Mouse (Mus musculus): ENCODE data around the gene Kif6. TPM values are rescaled to one million over a fixed set of nuclear protein-coding genes. Genes with fewer than 3 reads are reported as not detected.
A peak's percentile ranks its signal among the peaks of the same experiment; 100 is the strongest.

Gene Kif6
- polyA plus RNA-seq, 1 experiment from 2014 or later, result 1.9 TPM

- ATAC-seq (ENCODE audit: insufficient number of reproducible peaks, insufficient read depth, low FRiP score, low read depth), result no peak
- no peak overlapping the region for H3K9ac ChIP-seq (ENCODE audit: low read length)
- H3K4me2 ChIP-seq (ENCODE audit: low read length), result no peak overlapping the region
- no peak overlapping the region for H3K27ac ChIP-seq (replicated peaks in 1 of 2; ENCODE audit: control insufficient read depth in 1 of 2, insufficient read depth in 1 of 2, low read depth in 2 of 2, low read length in 2 of 2)
- H3K4me3 ChIP-seq (ENCODE audit: control insufficient read depth in 1 of 2, insufficient read depth in 1 of 2, low read depth in 1 of 2, low read length in 2 of 2), result no peak overlapping the region
- H3K36me3 ChIP-seq (ENCODE audit: control insufficient read depth, insufficient read depth, low read length), result no peaks in the 10 kb centered on the region
- H3K4me1 ChIP-seq (ENCODE audit: control insufficient read depth in 2 of 2, insufficient read depth in 2 of 2, low read length in 2 of 2), result no peaks in the 10 kb centered on the region
- H3K9me3 ChIP-seq (ENCODE audit: control insufficient read depth, low read length), result no peaks in the 10 kb centered on the region
- 63% methylated on average over 6 of the region's 6 CpGs for whole genome bisulfite sequencing
- H3K27me3 ChIP-seq (ENCODE audit: control insufficient read depth, insufficient read depth, low read length), result no peaks in the 10 kb centered on the region
Measured at GRCm38 (mm10) chr17:49942674-49943073, 327.7 kb downstream of the Kif6 start.

GRCm38 (mm10) chr17:49951491-49951855 is 336.5 kb downstream of the Kif6 start:
- Histone ChIP-seq H3K4me1 (ENCODE audit: control insufficient read depth in 2 of 2, insufficient read depth in 2 of 2, low read length in 2 of 2) (peaks cover 2 to 8% of the 10 kb centered on the region in 2 experiments; a peak in 3 of 4 replicates), H3K36me3 (ENCODE audit: control insufficient read depth, insufficient read depth, low read length) (no peaks in the 10 kb centered on the region), H3K9me3 (ENCODE audit: control insufficient read depth, low read length) (no peaks in the 10 kb centered on the region), H3K27ac (replicated peaks in 1 of 2; ENCODE audit: control insufficient read depth in 1 of 2, insufficient read depth in 1 of 2, low read depth in 2 of 2, low read length in 2 of 2) (peak overlapping the region in 1 of 2 experiments; percentile 74; a peak in 3 of 4 replicates), H3K27me3 (ENCODE audit: control insufficient read depth, insufficient read depth, low read length) (no peaks in the 10 kb centered on the region), H3K4me2 (ENCODE audit: low read length) (peak overlapping the region; percentile 60), H3K9ac (ENCODE audit: low read length) (peak overlapping the region; percentile 55; the same call in 1 of the 2 replicates), H3K4me3 (ENCODE audit: control insufficient read depth in 1 of 2, insufficient read depth in 1 of 2, low read depth in 1 of 2, low read length in 2 of 2) (peak overlapping the region in 1 of 2 experiments; percentile 24; a peak in 2 of 4 replicates)
- WGBS, result 6% methylated on average over 7 of the region's 7 CpGs
- no peak for ATAC-seq (ENCODE audit: insufficient number of reproducible peaks, insufficient read depth, low FRiP score, low read depth)

DNA sequence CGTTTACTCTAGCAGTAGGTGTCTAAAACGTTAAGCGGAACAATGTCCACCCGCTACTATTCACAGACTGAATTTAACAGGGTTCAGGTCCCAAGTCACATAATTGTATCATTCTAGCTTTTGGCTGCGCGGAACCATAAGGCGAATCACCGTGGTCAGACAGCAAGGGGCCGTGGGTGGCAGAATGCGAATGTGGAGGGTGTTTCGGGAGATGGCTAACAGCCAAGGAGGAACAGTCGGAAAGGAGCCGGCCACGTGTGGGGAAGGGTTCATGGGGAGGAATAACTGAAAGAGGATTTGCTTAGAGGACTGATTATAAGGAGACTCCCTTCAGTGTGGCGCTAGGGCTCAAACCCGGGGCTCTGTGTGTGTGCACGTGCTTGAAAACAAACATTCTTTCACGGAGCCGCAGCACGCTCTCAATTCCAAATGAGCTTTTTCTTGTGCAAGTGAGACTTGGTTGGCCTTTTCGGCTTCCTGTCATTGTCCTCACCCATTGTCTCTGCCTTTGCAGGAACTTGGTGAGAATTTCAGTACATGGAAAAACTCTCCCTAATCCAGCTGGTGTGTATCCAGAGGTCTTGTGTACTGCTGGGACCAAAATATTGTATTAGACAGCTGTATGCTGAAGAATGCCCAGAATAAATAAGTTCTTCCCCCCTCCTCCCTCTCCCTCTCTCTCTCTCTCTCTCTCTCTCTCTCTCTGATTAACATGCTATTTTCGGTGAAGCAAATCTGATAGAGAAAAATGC is 337.1 kb downstream of the Kif6 start:
- Histone ChIP-seq H3K4me1 (ENCODE audit: control insufficient read depth in 2 of 2, insufficient read depth in 2 of 2, low read length in 2 of 2) (peaks cover 2 to 8% of the 10 kb centered on the region in 2 experiments; a peak in 3 of 4 replicates), H3K4me3 (ENCODE audit: control insufficient read depth in 1 of 2, insufficient read depth in 1 of 2, low read depth in 1 of 2, low read length in 2 of 2) (peak overlapping the region; percentile 24 to 29), H3K27me3 (ENCODE audit: control insufficient read depth, insufficient read depth, low read length) (no peaks in the 10 kb centered on the region), H3K9ac (ENCODE audit: low read length) (peak overlapping the region; percentile 55), H3K36me3 (ENCODE audit: control insufficient read depth, insufficient read depth, low read length) (no peaks in the 10 kb centered on the region), H3K27ac (replicated peaks in 1 of 2; ENCODE audit: control insufficient read depth in 1 of 2, insufficient read depth in 1 of 2, low read depth in 2 of 2, low read length in 2 of 2) (peak overlapping the region; percentile 74 to 80), H3K9me3 (ENCODE audit: control insufficient read depth, low read length) (no peaks in the 10 kb centered on the region), H3K4me2 (ENCODE audit: low read length) (peak overlapping the region; percentile 60)
- 31% methylated on average over 22 of the region's 22 CpGs for WGBS
- no peak; the same call in 1 of the 2 replicates for ATAC-seq (ENCODE audit: insufficient number of reproducible peaks, insufficient read depth, low FRiP score, low read depth)

DNA sequence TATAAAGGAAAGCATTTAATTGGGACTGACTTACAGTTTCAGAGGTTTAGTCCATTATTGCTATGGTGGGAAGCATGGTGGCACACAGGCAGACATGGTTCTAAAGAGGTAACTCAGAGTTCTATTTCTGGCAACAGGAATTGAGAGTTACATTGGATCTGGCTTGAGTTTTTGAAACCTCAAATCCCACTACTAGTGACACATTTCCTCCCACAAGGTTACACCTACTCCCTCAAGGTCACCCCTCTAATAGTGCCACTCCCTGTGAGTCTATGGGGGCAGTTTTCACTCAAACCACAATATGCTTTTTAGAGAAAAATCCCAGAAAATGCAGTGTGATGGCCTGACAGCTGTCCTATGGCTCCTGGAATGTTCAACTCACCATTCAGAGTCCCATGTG is 344.1 kb downstream of the Kif6 start:
- Histone ChIP-seq H3K9ac (ENCODE audit: low read length) (no peak overlapping the region), H3K4me2 (ENCODE audit: low read length) (no peak overlapping the region), H3K27me3 (ENCODE audit: control insufficient read depth, insufficient read depth, low read length) (no peaks in the 10 kb centered on the region), H3K4me3 (ENCODE audit: control insufficient read depth in 1 of 2, insufficient read depth in 1 of 2, low read depth in 1 of 2, low read length in 2 of 2) (no peak overlapping the region), H3K36me3 (ENCODE audit: control insufficient read depth, insufficient read depth, low read length) (no peaks in the 10 kb centered on the region), H3K27ac (replicated peaks in 1 of 2; ENCODE audit: control insufficient read depth in 1 of 2, insufficient read depth in 1 of 2, low read depth in 2 of 2, low read length in 2 of 2) (no peak overlapping the region), H3K9me3 (ENCODE audit: control insufficient read depth, low read length) (0 out of 2 replicates have a peak, but pooled peaks cover 4% of the 10 kb centered on the region), H3K4me1 (ENCODE audit: control insufficient read depth in 2 of 2, insufficient read depth in 2 of 2, low read length in 2 of 2) (no peaks in the 10 kb centered on the region)
- ATAC-seq (ENCODE audit: insufficient number of reproducible peaks, insufficient read depth, low FRiP score, low read depth), result no peak

Other genes starting within 250 kb of the Kif6 start
- gene Mocs1, start 186.8 kb upstream of the Kif6 start, polyA plus RNA-seq (2014; fragmentation: Nextera tagmentation; extraction: Ambion mirVana), result 5.2 and 6.9 TPM in 2 replicates
- gene Daam2, start 50.8 kb upstream of the Kif6 start, polyA plus RNA-seq (2014; fragmentation: Nextera tagmentation; extraction: Ambion mirVana), result 3.7 and 4.7 TPM in 2 replicates

Measured in heart, embryonic 14.5 days (tissue).